Mouse (Mus musculus) G1E (cell line): ENCODE measurements around the gene Mllt6. TPM values are rescaled to one million over a fixed set of nuclear protein-coding genes. Genes with fewer than 3 reads are reported as not detected.

Source experiments
- ATAC-seq: 2 replicates; pipeline ENCODE4 v1.8.0; 2016; ENCODE audit warnings: mild to moderate bottlenecking; ENCODE audit not compliant: insufficient number of reproducible peaks, poor library complexity, low FRiP score, severe bottlenecking; ENCODE audit errors: extremely low read depth
- DNase-seq: peaks from one replicate; pipeline ENCODE4 v3.0.0; 2012; ENCODE audit warnings: low spot score
- H3K27me3 ChIP-seq: 2 replicates; pipeline ENCODE4 v1.6.1; 2012; ENCODE audit warnings: mild to moderate bottlenecking, low read length, inconsistent platforms; ENCODE audit not compliant: insufficient read depth
- H3K36me3 ChIP-seq: replicated peaks from 2 replicates; pipeline ENCODE3; 2012; ENCODE audit warnings: mild to moderate bottlenecking, inconsistent platforms
- H3K4me1 ChIP-seq: 2 replicates; pipeline ENCODE4 v1.6.1; 2012; ENCODE audit warnings: low read depth, low read length, inconsistent platforms, mixed read lengths; ENCODE audit not compliant: insufficient read depth
- H3K4me3 ChIP-seq: 2 replicates; pipeline ENCODE4 v1.5.1; 2012; ENCODE audit warnings: low read depth, mild to moderate bottlenecking, inconsistent platforms, low read length, moderate library complexity, mixed read lengths
- H3K9me3 ChIP-seq: replicated peaks from 2 replicates; pipeline ENCODE4 v1.6.1; 2012; ENCODE audit warnings: inconsistent platforms
- CTCF ChIP-seq: IDR thresholded peaks from 2 replicates; pipeline ENCODE4 v1.5.1; 2012; ENCODE audit warnings: low read depth, low read length, inconsistent platforms, mixed read lengths
- GATA1 ChIP-seq: IDR thresholded peaks from 2 replicates; pipeline ENCODE4 v1.6.1; 2012; ENCODE audit warnings: borderline replicate concordance, low read length, inconsistent platforms, mixed read lengths
- GATA2 ChIP-seq: IDR thresholded peaks from 2 replicates; pipeline ENCODE4 v1.6.1; 2012; ENCODE audit warnings: low read depth, low read length, inconsistent platforms, borderline replicate concordance
- POLR2AphosphoS5 ChIP-seq: IDR thresholded peaks from 2 replicates; pipeline ENCODE4 v1.6.1; 2012; ENCODE audit warnings: low read depth, low read length, inconsistent platforms; ENCODE audit not compliant: insufficient replicate concordance
- TAL1 ChIP-seq: conservative IDR thresholded peaks from 2 replicates; pipeline ENCODE4 v1.6.1; 2012; ENCODE audit warnings: low read depth, low read length, inconsistent platforms, mixed read lengths
- polyA plus RNA-seq: library from polyadenylated mRNA; stranded (reverse); fragments of >175 nt; gene quantifications from 2 replicates; pipeline ENCODE4 v1.2.3, GENCODE M21; 2012
- total RNA-seq, 2 experiments: library from RNA; stranded (forward) in 1 of 2; stranded (reverse) in 1 of 2; fragments of 200-1000 nt in 1 of 2; fragments of >200 nt in 1 of 2; fragmentation: Nextera tagmentation in 1 of 2; gene quantifications; 2 replicates each; pipeline ENCODE4 v1.2.3; 2014 to 2017

Mllt6 gene
- total and polyA plus RNA-seq, 3 experiments = 10.9 to 38.3 (median 16.5) TPM

GRCm38 (mm10) chr11:97670234-97671176, 7.3 kb downstream of the Mllt6 start:
- Histone ChIP-seq H3K9me3 (0 out of 2 replicates have a peak, but pooled peaks cover 1% of the 10 kb centered on the region), H3K36me3 (peaks cover 93% of the 10 kb centered on the region), H3K4me3 (no peak overlapping the region), H3K27me3 (peaks cover 22% of the 10 kb centered on the region; the same call in 1 of the 2 replicates), H3K4me1 (peaks cover 12% of the 10 kb centered on the region)
- DNase-seq (no peak), ATAC-seq (no peak)
- TF ChIP-seq POLR2AphosphoS5 = no peak
- TF ChIP-seq GATA2 = no peak
- TF ChIP-seq TAL1 = no peak
- no peak for TF ChIP-seq CTCF
- no peak for TF ChIP-seq GATA1

DNA sequence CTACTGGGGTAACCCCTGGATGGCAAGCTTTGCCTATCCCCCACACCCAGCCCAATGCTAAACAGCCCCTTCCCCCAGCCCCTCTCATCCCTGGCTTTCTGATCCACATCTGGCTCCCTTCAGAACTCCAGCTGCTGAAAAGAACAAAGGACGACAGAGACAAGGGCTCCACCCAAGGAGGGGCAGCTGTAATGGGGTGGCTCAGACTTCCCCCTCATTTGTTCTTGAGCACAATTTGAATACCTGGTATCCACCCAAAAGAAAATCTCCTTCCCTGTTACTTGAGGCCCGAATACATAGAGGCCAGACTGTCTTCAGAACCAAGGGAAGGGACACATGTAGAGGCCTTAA, 7.9 kb downstream of the Mllt6 start:
- H3K9me3 ChIP-seq = no peaks in the 10 kb centered on the region
- H3K27me3 ChIP-seq = peaks cover 19% of the 10 kb centered on the region; the same call in 1 of the 2 replicates
- no peak overlapping the region for H3K4me3 ChIP-seq
- H3K4me1 ChIP-seq = peaks cover 10% of the 10 kb centered on the region
- ATAC-seq = no peak
- DNase-seq = no peak
- peaks cover 92% of the 10 kb centered on the region for H3K36me3 ChIP-seq
- TF ChIP-seq GATA1 (no peak), CTCF (no peak)

DNA sequence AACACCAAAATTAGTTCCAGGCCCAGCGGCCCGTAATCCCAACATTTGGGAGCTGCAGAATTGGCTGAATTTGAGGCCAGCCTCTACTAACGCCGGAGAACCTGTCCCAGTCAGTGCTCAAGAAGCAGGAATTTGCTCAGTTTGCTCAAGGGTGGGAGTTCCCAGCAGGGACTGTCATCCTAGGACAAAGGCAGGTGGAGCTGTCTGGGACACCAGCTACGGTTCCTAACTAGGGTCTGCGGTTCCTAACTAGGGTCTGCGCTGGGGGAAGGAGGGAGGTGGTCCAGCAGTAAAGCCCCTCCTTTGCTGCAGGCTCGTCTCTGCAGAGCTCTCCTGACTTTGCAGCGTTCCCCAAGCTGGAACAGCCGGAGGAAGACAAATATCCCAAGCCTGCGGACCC, 9.9 kb downstream of the Mllt6 start:
- ATAC-seq (no peak), DNase-seq (no peak)
- Histone ChIP-seq H3K36me3 (peaks cover 97% of the 10 kb centered on the region), H3K9me3 (no peaks in the 10 kb centered on the region), H3K27me3 (peaks cover 16% of the 10 kb centered on the region; the same call in 1 of the 2 replicates), H3K4me3 (no peak overlapping the region), H3K4me1 (peaks cover 10% of the 10 kb centered on the region)
- no peak for TF ChIP-seq POLR2AphosphoS5
- TF ChIP-seq GATA1 = no peak
- no peak for TF ChIP-seq TAL1
- TF ChIP-seq GATA2 = no peak
- no peak for TF ChIP-seq CTCF

GRCm38 (mm10) chr11:97676050-97676754, 13.0 kb downstream of the Mllt6 start:
- ATAC-seq = no peak
- Histone ChIP-seq H3K36me3 (peaks cover 95% of the 10 kb centered on the region), H3K9me3 (no peaks in the 10 kb centered on the region), H3K27me3 (peaks cover 17% of the 10 kb centered on the region; the same call in 1 of the 2 replicates), H3K4me1 (no peaks in the 10 kb centered on the region; the same call in 1 of the 2 replicates), H3K4me3 (no peak overlapping the region)
- TF ChIP-seq CTCF (no peak), GATA2 (no peak), POLR2AphosphoS5 (no peak), GATA1 (no peak), TAL1 (no peak)
- DNase-seq = no peak

- Histone ChIP-seq H3K4me3 (no peak overlapping the region), H3K4me1 (peaks cover 2% of the 10 kb centered on the region; the same call in 1 of the 2 replicates), H3K9me3 (no peaks in the 10 kb centered on the region), H3K27me3 (peaks cover 13% of the 10 kb centered on the region; the same call in 1 of the 2 replicates), H3K36me3 (peaks cover 94% of the 10 kb centered on the region)
- ATAC-seq = no peak
- TF ChIP-seq GATA2 = no peak
- no peak for TF ChIP-seq POLR2AphosphoS5
- no peak for TF ChIP-seq GATA1
- no peak for TF ChIP-seq CTCF
- no peak for DNase-seq
Measured at GRCm38 (mm10) chr11:97677381-97677780, 14.2 kb downstream of the Mllt6 start.

DNA sequence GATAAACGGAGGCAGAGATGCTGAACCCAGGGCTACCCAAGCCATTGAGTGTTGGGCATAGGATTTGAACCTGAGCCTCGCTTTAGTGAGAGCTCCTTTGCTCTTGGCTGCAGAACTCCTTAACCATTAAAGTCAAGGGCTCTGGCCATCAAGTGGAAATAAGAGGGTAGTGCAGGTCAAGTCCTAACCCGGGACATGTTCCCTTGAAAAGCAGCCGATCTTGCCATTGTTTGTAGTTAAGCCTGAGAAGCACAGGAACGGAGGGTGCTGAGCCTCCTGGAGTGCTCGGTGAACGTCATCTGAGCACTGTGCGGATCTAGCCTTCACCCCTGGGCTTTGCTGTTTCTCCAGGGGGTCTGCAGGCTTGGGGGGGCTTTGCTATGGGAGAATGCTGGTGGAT, 14.6 kb downstream of the Mllt6 start:
- TF ChIP-seq CTCF (no peak), POLR2AphosphoS5 (no peak), GATA1 (no peak), GATA2 (no peak), TAL1 (no peak)
- H3K36me3 ChIP-seq = peaks cover 89% of the 10 kb centered on the region
- no peak for DNase-seq
- no peak for ATAC-seq
- peaks cover 2% of the 10 kb centered on the region; the same call in 1 of the 2 replicates for H3K4me1 ChIP-seq
- H3K9me3 ChIP-seq = no peaks in the 10 kb centered on the region
- H3K4me3 ChIP-seq = no peak overlapping the region
- peaks cover 13% of the 10 kb centered on the region; the same call in 1 of the 2 replicates for H3K27me3 ChIP-seq

GRCm38 (mm10) chr11:97678301-97678700, 15.1 kb downstream of the Mllt6 start:
- no peak for DNase-seq
- H3K4me1 ChIP-seq = peaks cover 2% of the 10 kb centered on the region; the same call in 1 of the 2 replicates
- H3K9me3 ChIP-seq = no peaks in the 10 kb centered on the region
- peaks cover 85% of the 10 kb centered on the region for H3K36me3 ChIP-seq
- TF ChIP-seq GATA1 (no peak), TAL1 (no peak), GATA2 (no peak), CTCF (no peak), POLR2AphosphoS5 (no peak)
- ATAC-seq = no peak
- peaks cover 13% of the 10 kb centered on the region; the same call in 1 of the 2 replicates for H3K27me3 ChIP-seq
- no peak overlapping the region for H3K4me3 ChIP-seq
